In genomic region chr7:6364761-6365160, GRCm38 (mm10) we compare ENCODE assay signal across 25 mouse cellular contexts. TPM values are rescaled to one million over a fixed set of nuclear protein-coding genes. Genes with fewer than 3 reads are reported as not detected.
DNase-seq lines count a peak whose midpoint lies in the region; ATAC-seq lines count a peak whose summit lies in the region.
"Had no signal": no experiment of that assay in that cellular context is flagged by ENCODE, and none has a peak within 500 bp of the region (broad histone marks: within the 10 kb centered on the region; RNA-seq: fewer than 3 reads in every experiment).

No protein-coding gene starts in this region.

- no peak overlapping the region for H3K4me3 ChIP-seq in liver, embryonic 13.5 days (replicated peaks)
- no peak overlapping the region for H3K4me3 ChIP-seq in liver, embryonic 11.5 days (ENCODE audit: low read depth, low read length)
- H3K4me3 ChIP-seq: embryonic facial prominence, embryonic 12.5 days; erythroblast, embryonic 14.5 days had no signal

- no peak overlapping the region for H3K27ac ChIP-seq in liver, embryonic 13.5 days
- no peak overlapping the region for H3K27ac ChIP-seq in liver, embryonic 11.5 days (ENCODE audit: low read depth, low read length)
- H3K27ac ChIP-seq: embryonic facial prominence, embryonic 12.5 days; heart, embryonic 10.5 days; hindbrain, embryonic 10.5 days; limb, embryonic 13.5 days; liver, embryonic 15.5 days; neural tube, embryonic 13.5 days; stomach, embryonic 15.5 days had no signal

- peaks cover 89% of the 10 kb centered on the region for H3K4me1 ChIP-seq in liver, embryonic 13.5 days (replicated peaks)
- peaks cover 11% of the 10 kb centered on the region for H3K4me1 ChIP-seq in liver, embryonic 11.5 days (replicated peaks; ENCODE audit: control insufficient read depth, insufficient read depth, low read length)

- no peaks in the 10 kb centered on the region for H3K27me3 ChIP-seq in liver, embryonic 13.5 days
- H3K27me3 ChIP-seq in liver, embryonic 11.5 days (replicated peaks; ENCODE audit: control insufficient read depth, insufficient read depth, low read length): no peaks in the 10 kb centered on the region
- H3K27me3 ChIP-seq: embryonic facial prominence, embryonic 12.5 days; limb, embryonic 13.5 days; liver, embryonic 15.5 days; neural tube, embryonic 13.5 days; stomach, embryonic 15.5 days had no signal

- 68% methylated on average over 1 of the region's 1 CpGs for WGBS in liver, embryonic 13.5 days (ENCODE audit: insufficient replicate concordance)
- 75% methylated on average over 1 of the region's 1 CpGs for WGBS in liver, embryonic 11.5 days

- DNase-seq in liver, embryonic 13.5 days: no peak
- no peak for DNase-seq in liver, embryonic 11.5 days (ENCODE audit: low spot score)
- DNase-seq in 3134 (ENCODE audit: extremely low read depth, insufficient read length, low spot score): peak; percentile 53
- peak; percentile 57 for DNase-seq in 416B (ENCODE audit: low read depth)
- peak; percentile 73 for DNase-seq in ZHBTc4 (ENCODE audit: low read depth, low spot score)
- DNase-seq in gastrocnemius, postnatal 10 days: no peak
- no peak for DNase-seq in layer of hippocampus, adult 8-10 months (ENCODE audit: low spot score in 2 of 2)
- DNase-seq: adrenal gland, postnatal 10 days; cerebellum, adult 9-11 months; forebrain, postnatal 0 days; kidney, postnatal 4 days; right cerebral cortex, postnatal 25 days; thymus, adult 2 months had no signal

- H3K9ac ChIP-seq in liver, embryonic 13.5 days: no peak overlapping the region
- no peak overlapping the region for H3K9ac ChIP-seq in liver, embryonic 11.5 days (ENCODE audit: low read depth, low read length)
- H3K9ac ChIP-seq: forebrain, postnatal 0 days; limb, embryonic 13.5 days; liver, embryonic 15.5 days; stomach, embryonic 15.5 days had no signal

- no peaks in the 10 kb centered on the region for H3K36me3 ChIP-seq in liver, embryonic 13.5 days
- H3K36me3 ChIP-seq in liver, embryonic 11.5 days (ENCODE audit: control insufficient read depth, insufficient read depth, low read length): no peaks in the 10 kb centered on the region
- H3K36me3 ChIP-seq: embryonic facial prominence, embryonic 12.5 days; heart, embryonic 10.5 days; hindbrain, embryonic 10.5 days; limb, embryonic 13.5 days; liver, embryonic 15.5 days; neural tube, embryonic 13.5 days; stomach, embryonic 15.5 days had no signal

- peak overlapping the region; percentile 76 for H3K4me2 ChIP-seq in liver, embryonic 13.5 days
- no peak overlapping the region for H3K4me2 ChIP-seq in liver, embryonic 11.5 days

- no peak for ATAC-seq in liver, embryonic 13.5 days (ENCODE audit: low read depth)
- ATAC-seq in liver, embryonic 11.5 days (replicated peaks; ENCODE audit: low FRiP score): no peak
- ATAC-seq: forebrain, postnatal 0 days had no signal

- no peaks in the 10 kb centered on the region for H3K9me3 ChIP-seq in liver, embryonic 13.5 days (replicated peaks)
- H3K9me3 ChIP-seq in liver, embryonic 11.5 days (ENCODE audit: control insufficient read depth, low read length): no peaks in the 10 kb centered on the region
- H3K9me3 ChIP-seq: embryonic facial prominence, embryonic 12.5 days; heart, embryonic 10.5 days; hindbrain, embryonic 10.5 days; limb, embryonic 13.5 days; liver, embryonic 15.5 days; neural tube, embryonic 13.5 days; stomach, embryonic 15.5 days had no signal

RNA-seq across cellular contexts. Expression of gene Zfp78, which starts 1.7 kb away (rescaled TPM):
- 0.88 and 0.97 TPM in 2 replicates for polyA plus RNA-seq in liver, embryonic 13.5 days (2015; fragmentation: Nextera tagmentation; extraction: Ambion mirVana)
- polyA plus RNA-seq in liver, embryonic 11.5 days (2014; fragmentation: Nextera tagmentation; extraction: Ambion mirVana): 1.3 and 2.1 TPM in 2 replicates
- total RNA-seq in gastrocnemius, postnatal 10 days (2021): under 1 TPM; 0.84 to 0.92 TPM
- total RNA-seq in layer of hippocampus, adult 8-10 months (2022): 1 to 10 TPM; 4.0 to 7.5 (median 6.5) TPM
- polyA plus RNA-seq: erythroblast, embryonic 14.5 days had no signal

RNA-seq across cellular contexts. Expression of gene Zfp28, which starts 18.3 kb away (rescaled TPM):
- 1.3 and 1.6 TPM in 2 replicates for polyA plus RNA-seq in liver, embryonic 13.5 days (2015; fragmentation: Nextera tagmentation; extraction: Ambion mirVana)
- 4.7 and 5.8 TPM in 2 replicates for polyA plus RNA-seq in liver, embryonic 11.5 days (2014; fragmentation: Nextera tagmentation; extraction: Ambion mirVana)
- 1 to 10 TPM; 3.7 to 3.9 TPM for total RNA-seq in gastrocnemius, postnatal 10 days (2021)
- 1 to 10 TPM; 8.0 to 9.9 (median 8.4) TPM for total RNA-seq in layer of hippocampus, adult 8-10 months (2022)
- polyA plus RNA-seq: erythroblast, embryonic 14.5 days had no signal

RNA-seq across cellular contexts. Expression of gene Gm3854, which starts 21.2 kb away (rescaled TPM):
- polyA plus RNA-seq in liver, embryonic 13.5 days (2015; fragmentation: Nextera tagmentation; extraction: Ambion mirVana): 0.32 and 0.39 TPM in 2 replicates
- 1.3 and 1.5 TPM in 2 replicates for polyA plus RNA-seq in liver, embryonic 11.5 days (2014; fragmentation: Nextera tagmentation; extraction: Ambion mirVana)
- under 1 TPM; 0.12 to 0.14 TPM for total RNA-seq in gastrocnemius, postnatal 10 days (2021)
- 1 to 10 TPM; 5.8 to 6.8 (median 6.0) TPM for total RNA-seq in layer of hippocampus, adult 8-10 months (2022)
- polyA plus RNA-seq: erythroblast, embryonic 14.5 days had no signal

RNA-seq across cellular contexts. Expression of gene Zfp583, which starts 33.7 kb away (rescaled TPM):
- 1.1 and 1.3 TPM in 2 replicates for polyA plus RNA-seq in liver, embryonic 13.5 days (2015; fragmentation: Nextera tagmentation; extraction: Ambion mirVana)
- 3.8 and 4.6 TPM in 2 replicates for polyA plus RNA-seq in liver, embryonic 11.5 days (2014; fragmentation: Nextera tagmentation; extraction: Ambion mirVana)
- 1 to 10 TPM in 1 of 2 experiments, under 1 TPM in 1; 0.47 to 1.0 TPM for total RNA-seq in gastrocnemius, postnatal 10 days (2021)
- 10 to 100 TPM; 10.1 to 14.2 (median 11.1) TPM for total RNA-seq in layer of hippocampus, adult 8-10 months (2022)

RNA-seq across cellular contexts. Expression of gene Smim17, which starts 33.8 kb away (rescaled TPM):
- polyA plus RNA-seq in liver, embryonic 13.5 days (2015; fragmentation: Nextera tagmentation; extraction: Ambion mirVana): not detected in 2 replicates
- 0.27 TPM in 1 of 2 replicates, not detected in the other for polyA plus RNA-seq in liver, embryonic 11.5 days (2014; fragmentation: Nextera tagmentation; extraction: Ambion mirVana)
- total RNA-seq in gastrocnemius, postnatal 10 days (2021): under 1 TPM in 1 of 2 experiments, not detected in 1; 0.77 TPM
- total RNA-seq in layer of hippocampus, adult 8-10 months (2022): 10 to 100 TPM; 20.0 to 22.2 (median 21.4) TPM
- total RNA-seq: megakaryocyte progenitor cell, adult 5-6 weeks had no signal
- polyA plus RNA-seq: erythroblast, embryonic 14.5 days; gonadal fat pad, adult 2 months; kidney, embryonic 14.5 days; liver, embryonic 15.5 days; spleen, adult 2 months; thymus, adult 2 months had no signal

Comparison
In these comparisons a context has a peak if more than half of its experiments do, and no peak if none do; other contexts are left out.
1. DNase-seq: peak in 3134 (single experiment), 416B (single experiment) and ZHBTc4 (single experiment); none in liver, embryonic 13.5 days (single experiment), liver, embryonic 11.5 days (single experiment), gastrocnemius, postnatal 10 days (single experiment) and layer of hippocampus, adult 8-10 months (0 of 2).
2. RNA of gene Gm3854, which starts 21.2 kb away (total RNA-seq): 5.8 to 6.8 TPM in layer of hippocampus, adult 8-10 months; 0.12 to 0.14 TPM in gastrocnemius, postnatal 10 days; every median in the first group is over 4 times any median in the second.